Mouse (Mus musculus) CH12.LX (cell line): ENCODE data around the gene Prkcd. TPM values are rescaled to one million over a fixed set of nuclear protein-coding genes. Genes with fewer than 3 reads are reported as not detected.

Source experiments
- DNase-seq: peaks from one replicate; pipeline ENCODE4 v3.0.0-alpha.2; 2013; ENCODE audit errors: extremely low read depth
- H3K27ac ChIP-seq: 2 replicates; pipeline ENCODE4 v1.5.1; 2012; ENCODE audit warnings: low read depth, mild to moderate bottlenecking, control low read depth, moderate library complexity; ENCODE audit not compliant: insufficient read depth
- H3K27me3 ChIP-seq: replicated peaks from 2 replicates; pipeline ENCODE3; 2012; ENCODE audit warnings: inconsistent platforms
- H3K36me3 ChIP-seq, 2 experiments: replicated peaks in 1 of 2; 2 replicates each; pipeline versions ENCODE3 to v1.6.1; 2012; ENCODE audit warnings: inconsistent platforms in 1 of 2, low read length in 1 of 2, mild to moderate bottlenecking in 1 of 2, mixed read lengths in 1 of 2, moderate library complexity in 1 of 2; ENCODE audit not compliant: control insufficient read depth in 1 of 2, insufficient read depth in 1 of 2
- H3K4me1 ChIP-seq, 2 experiments: 2 replicates each; pipeline ENCODE4 v1.6.1; 2012; ENCODE audit warnings: inconsistent platforms in 1 of 2, moderate library complexity in 1 of 2; ENCODE audit not compliant: insufficient read depth in 2 of 2, control insufficient read depth in 1 of 2
- H3K4me2 ChIP-seq: 2 replicates; pipeline ENCODE4 v1.6.1; 2012; ENCODE audit warnings: low read depth, mild to moderate bottlenecking, control low read depth; ENCODE audit not compliant: poor library complexity, insufficient read depth, severe bottlenecking
- H3K4me3 ChIP-seq, 3 experiments: fragments of 150-350 bp in 1 of 3; sonication (generic) in 1 of 3; replicated peaks in 1 of 3; 2 replicates each; pipeline versions ENCODE3 to v1.5.1; 2011 to 2012; ENCODE audit warnings: low read depth in 2 of 3, low read length in 2 of 3, mild to moderate bottlenecking in 2 of 3, moderate library complexity in 2 of 3, control low read depth in 1 of 3, improper control_type of control experiment in 1 of 3, inconsistent platforms in 1 of 3, mixed read lengths in 1 of 3; ENCODE audit not compliant: poor library complexity in 1 of 3
- H3K79me2 ChIP-seq: replicated peaks from 2 replicates; pipeline ENCODE4 v1.6.1; 2012; ENCODE audit warnings: mild to moderate bottlenecking, moderate library complexity; ENCODE audit not compliant: control insufficient read depth, poor library complexity, insufficient read depth, severe bottlenecking; ENCODE audit errors: extremely low read depth
- H3K9ac ChIP-seq: 2 replicates; pipeline ENCODE4 v1.6.1; 2012; ENCODE audit warnings: low read depth, mild to moderate bottlenecking, control low read depth, moderate library complexity; ENCODE audit not compliant: insufficient read depth
- H3K9me3 ChIP-seq: replicated peaks from 2 replicates; pipeline ENCODE3; 2012; ENCODE audit warnings: low read length, inconsistent platforms, mixed read lengths
- BHLHE40 ChIP-seq: IDR thresholded peaks from 2 replicates; pipeline ENCODE4 v1.6.1; 2011; ENCODE audit warnings: mild to moderate bottlenecking, low read depth, low read length, improper control_type of control experiment
- CHD2 ChIP-seq: IDR thresholded peaks from 2 replicates; pipeline ENCODE4 v1.6.1; 2011; ENCODE audit warnings: low read length, improper control_type of control experiment
- CTCF ChIP-seq, 2 experiments: IDR thresholded peaks in 1 of 2; conservative IDR thresholded peaks in 1 of 2; 2 replicates each; pipeline ENCODE4 v1.5.1; 2011 to 2012; ENCODE audit warnings: low read depth in 2 of 2, low read length in 2 of 2, improper control_type of control experiment in 1 of 2, inconsistent platforms in 1 of 2, mild to moderate bottlenecking in 1 of 2, moderate library complexity in 1 of 2
- ELF1 ChIP-seq: IDR thresholded peaks from 2 replicates; pipeline ENCODE4 v1.6.1; 2014; ENCODE audit warnings: low read depth, mild to moderate bottlenecking, inconsistent platforms, low read length, improper control_type of control experiment
- EP300 ChIP-seq: IDR thresholded peaks from 2 replicates; pipeline ENCODE4 v1.6.1; 2011; ENCODE audit warnings: low read length, improper control_type of control experiment
- HCFC1 ChIP-seq: IDR thresholded peaks from 2 replicates; pipeline ENCODE4 v1.6.1; 2012; ENCODE audit warnings: low read depth, mild to moderate bottlenecking, inconsistent platforms, low read length, improper control_type of control experiment
- IRF4 ChIP-seq: IDR thresholded peaks from 2 replicates; pipeline ENCODE4 v1.6.1; 2014; ENCODE audit warnings: low read depth, mild to moderate bottlenecking, inconsistent platforms, low read length, improper control_type of control experiment
- JUN ChIP-seq: IDR thresholded peaks from 2 replicates; pipeline ENCODE4 v1.6.1; 2011; ENCODE audit warnings: low read depth, mild to moderate bottlenecking, low read length, improper control_type of control experiment, moderate library complexity; ENCODE audit not compliant: insufficient read depth
- JUND ChIP-seq: conservative IDR thresholded peaks from 2 replicates; pipeline ENCODE4 v1.6.1; 2011; ENCODE audit warnings: low read depth, low read length, improper control_type of control experiment
- KAT2A ChIP-seq: IDR thresholded peaks from 2 replicates; pipeline ENCODE4 v1.6.1; 2012; ENCODE audit warnings: low read length, improper control_type of control experiment, inconsistent platforms; ENCODE audit not compliant: insufficient replicate concordance
- MAFK ChIP-seq: IDR thresholded peaks from 2 replicates; pipeline ENCODE4 v1.6.1; 2011; ENCODE audit warnings: low read length, improper control_type of control experiment; ENCODE audit not compliant: insufficient replicate concordance
- MAZ ChIP-seq: IDR thresholded peaks from 2 replicates; pipeline ENCODE4 v1.6.1; 2012; ENCODE audit warnings: low read depth, mild to moderate bottlenecking, inconsistent platforms, low read length, improper control_type of control experiment, moderate library complexity
- MEF2A ChIP-seq: IDR thresholded peaks from 2 replicates; pipeline ENCODE4 v1.6.1; 2014; ENCODE audit warnings: low read depth, mild to moderate bottlenecking, inconsistent platforms, low read length, improper control_type of control experiment, borderline replicate concordance
- MYC ChIP-seq: IDR thresholded peaks from 2 replicates; pipeline ENCODE4 v1.6.1; 2011; ENCODE audit warnings: low read depth, mild to moderate bottlenecking, improper control_type of control experiment, low read length
- NRF1 ChIP-seq: IDR thresholded peaks from 2 replicates; pipeline ENCODE4 v1.6.1; 2014; ENCODE audit warnings: low read depth, mild to moderate bottlenecking, inconsistent platforms, low read length, improper control_type of control experiment, moderate library complexity
- POLR2AphosphoS2 ChIP-seq: IDR thresholded peaks from 2 replicates; pipeline ENCODE4 v1.6.1; 2011; ENCODE audit warnings: low read depth, low read length, improper control_type of control experiment
- RAD21 ChIP-seq: IDR thresholded peaks from 2 replicates; pipeline ENCODE4 v1.6.1; 2011; ENCODE audit warnings: low read depth, mild to moderate bottlenecking, low read length, improper control_type of control experiment, moderate library complexity
- SMC3 ChIP-seq: IDR thresholded peaks from 2 replicates; pipeline ENCODE4 v1.6.1; 2011; ENCODE audit warnings: low read depth, low read length, improper control_type of control experiment
- TBP ChIP-seq: conservative IDR thresholded peaks from 2 replicates; pipeline ENCODE4 v1.6.1; 2011; ENCODE audit warnings: low read depth, low read length, improper control_type of control experiment
- TCF12 ChIP-seq: IDR thresholded peaks from 2 replicates; pipeline ENCODE4 v1.6.1; 2014; ENCODE audit warnings: low read depth, mild to moderate bottlenecking, inconsistent platforms, low read length, improper control_type of control experiment
- UBTF ChIP-seq: IDR thresholded peaks from 2 replicates; pipeline ENCODE4 v1.6.1; 2012; ENCODE audit warnings: low read depth, mild to moderate bottlenecking, inconsistent platforms, low read length, improper control_type of control experiment, moderate library complexity
- USF1 ChIP-seq: IDR thresholded peaks from 2 replicates; pipeline ENCODE4 v1.6.1; 2014; ENCODE audit warnings: low read depth, mild to moderate bottlenecking, inconsistent platforms, low read length, improper control_type of control experiment
- ZKSCAN1 ChIP-seq: IDR thresholded peaks from 2 replicates; pipeline ENCODE4 v1.6.1; 2012; ENCODE audit warnings: low read depth, inconsistent platforms, low read length, improper control_type of control experiment, borderline replicate concordance
- ZMIZ1 ChIP-seq: IDR thresholded peaks from 2 replicates; pipeline ENCODE4 v1.6.1; 2012; ENCODE audit warnings: low read depth, mild to moderate bottlenecking, inconsistent platforms, low read length, improper control_type of control experiment
- dilution Hi-C: fragments of 300-500 bp; cut with MboI; formaldehyde crosslinking; loops from 2 replicates; pipeline ENCODE4 v1.14.3; 2020; ENCODE audit warnings: low sequenced_read_pairs; ENCODE audit not compliant: extremely low pct_unique_long_range_greater_than_20kb, extremely low pct_ligation_motif_present
- in situ Hi-C: fragments of 300-500 bp; cut with MboI; formaldehyde crosslinking; loops from 3 replicates; pipeline ENCODE4 v1.14.3; 2019; ENCODE audit warnings: low sequenced_read_pairs, low pct_ligation_motif_present, low pct_unique_long_range_greater_than_20kb, mixed read lengths
- polyA plus RNA-seq: library from polyadenylated mRNA; unstranded; fragments of >175 nt; gene quantifications from 2 replicates; pipeline ENCODE4 v1.2.1, GENCODE M21; 2012; ENCODE audit warnings: low read depth; ENCODE audit not compliant: insufficient read length
- total RNA-seq, 2 experiments: library from RNA; depleted of rRNA; stranded (reverse); fragments of 300-350 nt in 1 of 2; fragments of >200 nt in 1 of 2; gene quantifications; 2 replicates each; pipeline ENCODE4 v1.2.3; 2012 to 2014

Prkcd gene
- total and polyA plus RNA-seq, 3 experiments: 109 to 186 (median 122) TPM

DNA sequence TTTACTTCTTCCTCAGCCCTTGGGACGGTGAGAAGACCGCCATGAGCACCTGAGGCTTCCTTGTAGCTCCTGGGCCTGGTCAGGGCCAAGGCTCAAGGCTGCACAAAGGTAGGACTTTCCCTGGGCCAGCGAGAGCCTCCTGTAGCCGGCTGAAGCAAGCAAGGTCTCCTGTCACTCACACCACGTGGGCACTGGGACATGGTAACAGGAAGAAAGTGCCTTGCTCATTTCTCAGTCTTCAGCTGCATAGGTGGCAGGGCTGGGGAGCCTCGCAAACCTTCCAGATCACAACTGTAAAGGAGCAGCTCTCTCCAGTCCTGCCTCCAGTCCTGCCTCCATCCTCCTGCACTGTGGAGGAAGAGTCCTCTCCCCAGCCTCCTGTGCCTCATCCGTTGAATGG is 50.2 kb downstream of the Prkcd start (continued):
- TF ChIP-seq MAFK: no peak
- no peak for TF ChIP-seq SMC3

DNA sequence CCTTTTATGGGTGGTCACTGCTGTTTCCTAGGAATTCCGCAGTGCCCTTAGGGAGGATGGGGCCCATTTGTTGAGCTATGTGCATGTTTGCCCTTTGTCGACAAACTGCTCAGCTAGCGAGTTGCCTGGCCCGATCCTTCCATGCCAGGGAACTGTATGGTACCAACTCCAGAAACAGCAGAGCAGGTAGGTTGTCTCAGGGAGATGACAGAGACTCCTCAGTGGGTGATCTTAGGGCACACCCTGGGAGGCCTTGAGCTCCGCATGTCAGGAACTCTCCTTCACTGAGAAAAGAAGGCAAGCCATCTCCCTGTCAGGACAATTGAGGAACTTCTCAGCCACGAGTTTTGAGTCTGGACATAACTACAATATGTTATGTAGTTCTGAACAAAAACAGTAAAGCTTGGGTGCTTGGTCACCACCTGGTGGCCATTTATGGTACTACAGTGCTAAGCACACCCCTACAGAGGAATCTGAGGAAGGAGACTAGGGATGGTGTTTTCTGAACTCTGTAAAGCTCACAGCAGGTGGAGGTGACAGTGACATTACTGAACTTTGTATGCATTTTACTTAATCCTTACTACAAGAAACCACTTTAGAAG is 51.9 kb downstream of the Prkcd start:
- H3K9ac ChIP-seq: no peak overlapping the region
- dilution Hi-C loops: no loop called here
- no peak overlapping the region for H3K4me3 ChIP-seq
- in situ Hi-C loops: no loop called here
- no peaks in the 10 kb centered on the region for H3K79me2 ChIP-seq
- peaks cover 56 to 79% of the 10 kb centered on the region in 2 experiments for H3K36me3 ChIP-seq
- no peaks in the 10 kb centered on the region for H3K9me3 ChIP-seq
- TF ChIP-seq NRF1: no peak
- no peak for TF ChIP-seq ZMIZ1
- no peak for TF ChIP-seq ZKSCAN1
- TF ChIP-seq TBP: no peak
- peak; percentile 86 to 99 for TF ChIP-seq CTCF (conservative IDR thresholded peaks at IDR 0.05 in 1 of 2, IDR thresholded peaks at IDR 0.05 in 1 of 2; ENCODE audit: low read depth in 2 of 2, low read length in 2 of 2)
- TF ChIP-seq TCF12: no peak
- TF ChIP-seq RAD21: peak; percentile 71
- TF ChIP-seq JUN: no peak
- peak; percentile 76 for TF ChIP-seq SMC3
- H3K27me3 ChIP-seq: no peaks in the 10 kb centered on the region
- peak; percentile 77 for DNase-seq
- H3K4me1 ChIP-seq: peaks cover 3 to 9% of the 10 kb centered on the region in 2 experiments
- no peak overlapping the region for H3K27ac ChIP-seq
- no peak overlapping the region for H3K4me2 ChIP-seq

DNA sequence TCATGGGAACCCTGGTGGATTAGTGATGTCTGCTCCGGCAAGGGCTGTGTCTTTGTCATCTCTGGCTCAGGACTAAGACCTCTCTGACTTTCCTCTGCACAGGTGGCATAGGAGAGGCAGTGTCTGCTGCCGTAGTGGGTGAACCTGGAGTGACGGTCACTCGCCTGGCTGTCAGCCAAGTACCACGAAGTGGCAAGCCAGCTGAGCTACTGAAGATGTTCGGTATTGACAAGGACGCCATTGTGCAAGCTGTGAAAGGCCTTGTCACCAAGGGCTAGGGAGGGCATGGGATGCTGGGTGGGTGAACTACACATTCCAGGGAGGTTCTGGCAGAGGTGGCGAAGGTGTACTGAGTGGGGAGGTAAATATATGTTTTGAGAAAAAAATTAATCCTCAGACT is 52.8 kb downstream of the Prkcd start:
- in situ Hi-C loops: no loop called here
- dilution Hi-C loops: no loop called here
- Histone ChIP-seq H3K27ac (no peak overlapping the region), H3K79me2 (no peaks in the 10 kb centered on the region), H3K4me2 (no peak overlapping the region), H3K9me3 (no peaks in the 10 kb centered on the region), H3K4me1 (0 out of 4 replicates have a peak, but pooled peaks cover 0 to 4% of the 10 kb centered on the region in 2 experiments), H3K9ac (no peak overlapping the region), H3K4me3 (no peak overlapping the region), H3K36me3 (peaks cover 65 to 88% of the 10 kb centered on the region in 2 experiments), H3K27me3 (no peaks in the 10 kb centered on the region)
- DNase-seq: no peak
- TF ChIP-seq NRF1 (no peak), JUN (no peak), HCFC1 (no peak), POLR2AphosphoS2 (no peak), EP300 (no peak), ZKSCAN1 (no peak), MEF2A (no peak), TBP (no peak), USF1 (no peak), ELF1 (no peak), SMC3 (no peak), CHD2 (no peak), MAZ (no peak), IRF4 (no peak), MYC (no peak), KAT2A (no peak), JUND (no peak), UBTF (no peak), BHLHE40 (no peak)
